Comparison of ENCODE assay signal across 44 mouse cellular contexts in genomic region chr4:43771626-43772025, GRCm38 (mm10). TPM values are rescaled to one million over a fixed set of nuclear protein-coding genes. Genes with fewer than 3 reads are reported as not detected.
A peak's percentile ranks its signal among the peaks of the same experiment; 100 is the strongest.
DNase-seq lines count a peak whose midpoint lies in the region; ATAC-seq and TF ChIP-seq lines count a peak whose summit lies in the region.
"Had no signal": no experiment of that assay in that cellular context is flagged by ENCODE, and none has a peak within 500 bp of the region (broad histone marks: within the 10 kb centered on the region; RNA-seq: fewer than 3 reads in every experiment).

No protein-coding gene starts in this region.

- H3K9me3 ChIP-seq in lung, embryonic 14.5 days (ENCODE audit: low read depth, low read length), result no peaks in the 10 kb centered on the region
- no peaks in the 10 kb centered on the region for H3K9me3 ChIP-seq in neural tube, embryonic 15.5 days (replicated peaks)
- H3K9me3 ChIP-seq: embryonic facial prominence, embryonic 12.5 days; forebrain, embryonic 10.5 days; forebrain, embryonic 15.5 days; hindbrain, embryonic 12.5 days; lung, embryonic 15.5 days; neural tube, embryonic 13.5 days had no signal

- no peaks in the 10 kb centered on the region for H3K4me1 ChIP-seq in lung, embryonic 14.5 days (ENCODE audit: insufficient read depth)
- no peaks in the 10 kb centered on the region for H3K4me1 ChIP-seq in brown adipose tissue, adult 24 weeks (ENCODE audit: control insufficient read depth, insufficient read depth, insufficient read length, low read length)
- H3K4me1 ChIP-seq in neural tube, embryonic 15.5 days, result no peaks in the 10 kb centered on the region
- H3K4me1 ChIP-seq: embryonic facial prominence, embryonic 12.5 days; forebrain, embryonic 10.5 days; forebrain, embryonic 15.5 days; hindbrain, embryonic 12.5 days; neural tube, embryonic 13.5 days had no signal

- WGBS in lung, embryonic 14.5 days, result 43% methylated on average over 6 of the region's 6 CpGs
- WGBS in neural tube, embryonic 15.5 days, result 67% methylated on average over 6 of the region's 6 CpGs

- no peak overlapping the region for H3K9ac ChIP-seq in lung, embryonic 14.5 days
- H3K9ac ChIP-seq in neural tube, embryonic 15.5 days (replicated peaks), result no peak overlapping the region
- H3K9ac ChIP-seq: embryonic facial prominence, embryonic 12.5 days; forebrain, embryonic 15.5 days; hindbrain, embryonic 12.5 days; liver, embryonic 14.5 days; lung, embryonic 15.5 days; neural tube, embryonic 13.5 days had no signal

- no peaks in the 10 kb centered on the region for H3K36me3 ChIP-seq in lung, embryonic 14.5 days (ENCODE audit: insufficient read depth)
- H3K36me3 ChIP-seq in neural tube, embryonic 15.5 days, result no peaks in the 10 kb centered on the region
- H3K36me3 ChIP-seq: embryonic facial prominence, embryonic 12.5 days; forebrain, embryonic 10.5 days; forebrain, embryonic 15.5 days; hindbrain, embryonic 12.5 days; lung, embryonic 15.5 days; neural tube, embryonic 13.5 days had no signal

- H3K27ac ChIP-seq in lung, embryonic 14.5 days (ENCODE audit: low read depth), result no peak overlapping the region
- peak overlapping the region; percentile 28; the same call in 1 of the 2 replicates for H3K27ac ChIP-seq in brown adipose tissue, adult 24 weeks (replicated peaks; ENCODE audit: low read depth, low read length)
- no peak overlapping the region for H3K27ac ChIP-seq in neural tube, embryonic 15.5 days (replicated peaks)
- H3K27ac ChIP-seq: embryonic facial prominence, embryonic 12.5 days; forebrain, embryonic 10.5 days; forebrain, embryonic 15.5 days; gastrocnemius, adult 2 months; hindbrain, embryonic 12.5 days; liver, embryonic 14.5 days; lung, embryonic 15.5 days; neural tube, embryonic 13.5 days had no signal

- no peak overlapping the region for H3K4me3 ChIP-seq in lung, embryonic 14.5 days (ENCODE audit: low read depth, low read length)
- no peak overlapping the region for H3K4me3 ChIP-seq in brown adipose tissue, adult 24 weeks (ENCODE audit: insufficient read depth, low read depth, low read length)
- no peak overlapping the region for H3K4me3 ChIP-seq in neural tube, embryonic 15.5 days (replicated peaks)
- H3K4me3 ChIP-seq: embryonic facial prominence, embryonic 12.5 days; forebrain, embryonic 10.5 days; forebrain, embryonic 15.5 days; gastrocnemius, adult 2 months; hindbrain, embryonic 12.5 days; lung, embryonic 15.5 days; neural tube, embryonic 13.5 days had no signal

- H3K27me3 ChIP-seq in lung, embryonic 14.5 days (ENCODE audit: insufficient read depth, low read length), result no peaks in the 10 kb centered on the region
- no peaks in the 10 kb centered on the region for H3K27me3 ChIP-seq in neural tube, embryonic 15.5 days (replicated peaks)
- H3K27me3 ChIP-seq: embryonic facial prominence, embryonic 12.5 days; forebrain, embryonic 15.5 days; hindbrain, embryonic 12.5 days; lung, embryonic 15.5 days; neural tube, embryonic 13.5 days had no signal

- no peak for TF ChIP-seq CTCF in lung, embryonic 14.5 days (IDR thresholded peaks at IDR 0.05; ENCODE audit: low read depth)

- DNase-seq in adrenal gland, postnatal 10 days, result peak; percentile 12
- no peak for DNase-seq in adrenal gland, adult 8-10 months
- DNase-seq in lung, embryonic 14.5 days, result peak; percentile 15
- DNase-seq in lung, postnatal 25 days (ENCODE audit: low spot score), result no peak
- DNase-seq in testis, postnatal 14 days (ENCODE audit: low spot score), result peak; percentile 57
- DNase-seq: adrenal gland, postnatal 36 days; cerebellum, adult 11 months; cerebellum, adult 9-10 months; cerebellum, postnatal 36 days; gastrocnemius, adult 2 months; gastrocnemius, postnatal 36 days; kidney, postnatal 14 days; liver; right cerebral cortex, postnatal 14 days; thymus, postnatal 14 days had no signal

- H3K4me2 ChIP-seq in lung, embryonic 14.5 days, result no peak overlapping the region
- no peak overlapping the region for H3K4me2 ChIP-seq in neural tube, embryonic 15.5 days
- H3K4me2 ChIP-seq: embryonic facial prominence, embryonic 12.5 days; forebrain, embryonic 15.5 days; hindbrain, embryonic 12.5 days; lung, embryonic 15.5 days; midbrain, embryonic 11.5 days; neural tube, embryonic 13.5 days had no signal

- no peak for ATAC-seq in lung, embryonic 14.5 days (ENCODE audit: insufficient read depth)
- ATAC-seq in neural tube, embryonic 15.5 days (ENCODE audit: low FRiP score), result no peak
- ATAC-seq: forebrain, embryonic 15.5 days; intestine, postnatal 0 days had no signal

RNA-seq across cellular contexts. Expression of gene Olfr159, which starts 0.8 kb away (rescaled TPM):
- total RNA-seq in adrenal gland, postnatal 10 days (2021), result not detected
- not detected for total RNA-seq in adrenal gland, adult 8-10 months (2022)
- not detected in 2 replicates for polyA plus RNA-seq in lung, embryonic 14.5 days (2014; fragmentation: Nextera tagmentation; extraction: Ambion mirVana)
- not detected in 2 replicates for polyA plus RNA-seq in brown adipose tissue, adult 24 weeks (2012; ENCODE audit: insufficient read depth, insufficient read length, missing spikeins)
- not detected in 2 replicates for polyA plus RNA-seq in neural tube, embryonic 15.5 days (2015; fragmentation: Nextera tagmentation; extraction: Ambion mirVana)
- total RNA-seq: adrenal gland, postnatal 36 days; CH12.LX; ES-E14; gastrocnemius, adult 2 months; gastrocnemius, postnatal 36 days; heart, adult 8-10 months; heart, postnatal 25 days; layer of hippocampus, adult 18-20 months; layer of hippocampus, postnatal 10 days; left cerebral cortex, adult 18-20 months; left cerebral cortex, postnatal 14 days; megakaryocyte, adult 5-6 weeks had no signal
- polyA plus RNA-seq: C2C12; embryonic facial prominence, embryonic 12.5 days; forebrain, embryonic 10.5 days; forebrain, embryonic 15.5 days; frontal cortex, adult 2 months; heart, embryonic 14.5 days; hindbrain, embryonic 12.5 days; intestine, postnatal 0 days; kidney, embryonic 14.5 days; limb, embryonic 11.5 days; liver, embryonic 14.5 days; lung, embryonic 15.5 days; midbrain, embryonic 11.5 days; neural tube, embryonic 13.5 days; small intestine, adult 2 months; stomach, embryonic 14.5 days; testis, adult 2 months; urinary bladder, adult 2 months had no signal

RNA-seq across cellular contexts. Expression of gene Spaar, which starts 41.8 kb away (rescaled TPM):
- total RNA-seq in adrenal gland, postnatal 10 days (2021), result 1 to 10 TPM; 4.1 to 4.3 TPM
- total RNA-seq in adrenal gland, adult 8-10 months (2022), result 1 to 10 TPM; 1.6 to 2.3 (median 1.9) TPM
- 0.28 and 0.38 TPM in 2 replicates for polyA plus RNA-seq in lung, embryonic 14.5 days (2014; fragmentation: Nextera tagmentation; extraction: Ambion mirVana)
- polyA plus RNA-seq in brown adipose tissue, adult 24 weeks (2012; ENCODE audit: insufficient read depth, insufficient read length, missing spikeins), result 1.9 and 2.8 TPM in 2 replicates
- 0.05 and 0.06 TPM in 2 replicates for polyA plus RNA-seq in neural tube, embryonic 15.5 days (2015; fragmentation: Nextera tagmentation; extraction: Ambion mirVana)
- total RNA-seq: CH12.LX; megakaryocyte, adult 5-6 weeks had no signal
- polyA plus RNA-seq: embryonic facial prominence, embryonic 12.5 days; forebrain, embryonic 10.5 days; neural tube, embryonic 13.5 days had no signal

RNA-seq across cellular contexts. Expression of gene Hrct1, which starts 44.6 kb away (rescaled TPM):
- total RNA-seq in adrenal gland, postnatal 10 days (2021), result 1 to 10 TPM; 5.5 to 6.0 TPM
- total RNA-seq in adrenal gland, adult 8-10 months (2022), result 1 to 10 TPM; 1.4 to 4.8 (median 2.6) TPM
- polyA plus RNA-seq in lung, embryonic 14.5 days (2014; fragmentation: Nextera tagmentation; extraction: Ambion mirVana), result 0.58 and 0.93 TPM in 2 replicates
- 4.7 and 5.0 TPM in 2 replicates for polyA plus RNA-seq in brown adipose tissue, adult 24 weeks (2012; ENCODE audit: insufficient read depth, insufficient read length, missing spikeins)
- 0.24 and 0.45 TPM in 2 replicates for polyA plus RNA-seq in neural tube, embryonic 15.5 days (2015; fragmentation: Nextera tagmentation; extraction: Ambion mirVana)
- total RNA-seq: CH12.LX; megakaryocyte, adult 5-6 weeks had no signal

RNA-seq across cellular contexts. Expression of gene Olfr156, which starts 52.1 kb away (rescaled TPM):
- total RNA-seq in adrenal gland, postnatal 10 days (2021), result not detected
- total RNA-seq in adrenal gland, adult 8-10 months (2022), result not detected
- polyA plus RNA-seq in lung, embryonic 14.5 days (2014; fragmentation: Nextera tagmentation; extraction: Ambion mirVana), result not detected in 2 replicates
- polyA plus RNA-seq in brown adipose tissue, adult 24 weeks (2012; ENCODE audit: insufficient read depth, insufficient read length, missing spikeins), result not detected in 2 replicates
- polyA plus RNA-seq in neural tube, embryonic 15.5 days (2015; fragmentation: Nextera tagmentation; extraction: Ambion mirVana), result not detected in 2 replicates
- total RNA-seq: adrenal gland, postnatal 36 days; CH12.LX; ES-E14; gastrocnemius, adult 2 months; gastrocnemius, postnatal 36 days; heart, adult 8-10 months; heart, postnatal 25 days; layer of hippocampus, adult 18-20 months; layer of hippocampus, postnatal 10 days; left cerebral cortex, adult 18-20 months; left cerebral cortex, postnatal 14 days; megakaryocyte, adult 5-6 weeks had no signal
- polyA plus RNA-seq: C2C12; forebrain, embryonic 10.5 days; forebrain, embryonic 15.5 days; frontal cortex, adult 2 months; heart, embryonic 14.5 days; hindbrain, embryonic 12.5 days; intestine, postnatal 0 days; kidney, embryonic 14.5 days; liver, embryonic 14.5 days; lung, embryonic 15.5 days; midbrain, embryonic 11.5 days; neural tube, embryonic 13.5 days; small intestine, adult 2 months; stomach, embryonic 14.5 days; testis, adult 2 months; urinary bladder, adult 2 months had no signal

Comparison
In these comparisons a context has a peak if more than half of its experiments do, and no peak if none do; other contexts are left out.
1. DNase-seq: peak in adrenal gland, postnatal 10 days (single experiment), lung, embryonic 14.5 days (single experiment) and testis, postnatal 14 days (single experiment); none in adrenal gland, adult 8-10 months (single experiment) and lung, postnatal 25 days (single experiment).